Mouse (Mus musculus) pancreas, adult 10 weeks (tissue): Measurements from ENCODE around the gene Mcrip1. TPM values are rescaled to one million over a fixed set of nuclear protein-coding genes. Genes with fewer than 3 reads are reported as not detected.

Source experiments
- polyA plus RNA-seq: library from polyadenylated mRNA; stranded (reverse); fragments of 350-450 nt; fragmentation: Illumina TruSeq; extraction: RNeasy Lipid Tissue Mini Kit (QIAGEN cat#74804); gene quantifications from one replicate; pipeline ENCODE4 v1.2.3, GENCODE M21; 2015; ENCODE audit warnings: low read depth, low replicate concordance; ENCODE audit not compliant: insufficient read depth

Mcrip1 gene
- 27.1 TPM for polyA plus RNA-seq

DNA sequence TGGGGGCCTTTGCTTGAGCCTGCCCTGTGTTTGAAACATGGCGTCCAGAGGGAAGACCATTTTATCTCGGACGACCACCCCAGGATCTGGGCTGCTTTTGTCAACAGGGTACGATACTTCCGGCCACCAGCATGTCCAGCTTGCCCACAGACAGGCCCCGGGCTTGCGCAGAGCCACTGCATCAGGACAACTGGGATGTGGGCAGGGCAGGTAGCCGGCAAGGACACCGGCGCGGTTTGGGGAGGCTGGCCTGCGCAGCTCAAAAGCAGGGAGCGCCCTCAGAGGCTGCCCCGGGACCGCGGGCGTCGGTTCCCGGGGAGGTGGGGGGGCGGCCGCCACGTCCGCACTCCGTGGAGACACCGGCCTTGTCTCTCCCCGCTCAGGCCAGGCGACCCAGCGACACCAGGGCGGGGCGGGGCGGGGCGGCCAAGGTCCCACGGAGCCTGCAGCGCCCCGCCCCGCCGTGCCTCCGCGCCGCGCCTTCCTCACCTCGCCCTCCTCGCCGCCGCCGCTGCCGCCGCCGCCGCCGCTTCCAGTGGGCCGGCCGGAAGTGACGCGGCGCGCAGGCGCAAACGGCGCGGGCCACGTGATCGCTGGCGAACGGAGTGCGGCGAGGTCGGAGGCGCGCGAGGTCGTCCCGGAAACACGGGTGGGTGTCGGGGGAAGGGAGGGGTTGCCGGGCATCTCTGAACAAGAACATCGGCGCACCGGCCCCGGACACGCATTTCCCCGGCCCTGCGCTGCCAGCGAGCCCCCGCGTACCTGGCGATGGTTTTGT lies at the start of gene Mcrip1:
Gene Mcrip1, minus strand, starts transcription at position 560 of the 778 bp plus-strand sequence.

DNA sequence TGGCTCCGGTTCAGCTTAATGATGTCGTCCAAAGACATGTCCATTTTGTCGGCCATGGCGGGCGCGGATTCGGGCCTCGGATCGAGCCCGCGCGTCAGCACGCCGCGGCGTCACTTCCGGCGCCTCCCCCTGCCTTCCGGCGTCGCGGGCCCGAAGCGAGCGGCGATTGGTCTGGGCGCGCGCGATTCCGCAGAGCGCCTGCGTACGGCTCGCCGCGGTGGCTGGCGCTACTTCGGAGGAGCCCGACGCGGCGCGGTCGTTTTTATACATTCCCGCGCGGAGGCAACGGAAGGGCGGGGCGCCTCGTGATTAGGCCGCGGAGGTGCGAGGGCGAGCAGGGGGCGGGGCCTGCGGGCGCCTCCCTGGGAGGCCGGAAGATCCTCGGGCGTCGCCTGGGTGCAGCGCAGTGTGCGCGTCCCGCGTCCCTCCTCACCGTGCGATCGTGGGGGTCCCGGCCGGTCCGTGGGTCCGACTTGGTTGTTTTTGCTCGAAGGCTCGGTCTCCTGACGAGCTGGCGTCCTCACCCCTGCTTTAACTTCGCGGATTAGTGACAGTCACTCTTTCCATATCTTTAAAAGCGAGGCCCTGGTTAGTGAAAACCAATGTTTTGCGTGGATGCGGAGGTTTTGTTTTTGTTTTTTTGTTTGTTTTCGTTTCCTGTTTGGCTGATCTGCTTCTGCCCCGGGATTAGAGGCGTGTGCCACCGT lies 48.9 kb upstream of the Mcrip1 start, which contains the start of the genes Alyref and Anapc11:
Gene Alyref, minus strand, starts transcription at position 83 of the 707 bp plus-strand sequence.
Gene Anapc11, plus strand, starts transcription at position 139 of the 707 bp plus-strand sequence.

DNA sequence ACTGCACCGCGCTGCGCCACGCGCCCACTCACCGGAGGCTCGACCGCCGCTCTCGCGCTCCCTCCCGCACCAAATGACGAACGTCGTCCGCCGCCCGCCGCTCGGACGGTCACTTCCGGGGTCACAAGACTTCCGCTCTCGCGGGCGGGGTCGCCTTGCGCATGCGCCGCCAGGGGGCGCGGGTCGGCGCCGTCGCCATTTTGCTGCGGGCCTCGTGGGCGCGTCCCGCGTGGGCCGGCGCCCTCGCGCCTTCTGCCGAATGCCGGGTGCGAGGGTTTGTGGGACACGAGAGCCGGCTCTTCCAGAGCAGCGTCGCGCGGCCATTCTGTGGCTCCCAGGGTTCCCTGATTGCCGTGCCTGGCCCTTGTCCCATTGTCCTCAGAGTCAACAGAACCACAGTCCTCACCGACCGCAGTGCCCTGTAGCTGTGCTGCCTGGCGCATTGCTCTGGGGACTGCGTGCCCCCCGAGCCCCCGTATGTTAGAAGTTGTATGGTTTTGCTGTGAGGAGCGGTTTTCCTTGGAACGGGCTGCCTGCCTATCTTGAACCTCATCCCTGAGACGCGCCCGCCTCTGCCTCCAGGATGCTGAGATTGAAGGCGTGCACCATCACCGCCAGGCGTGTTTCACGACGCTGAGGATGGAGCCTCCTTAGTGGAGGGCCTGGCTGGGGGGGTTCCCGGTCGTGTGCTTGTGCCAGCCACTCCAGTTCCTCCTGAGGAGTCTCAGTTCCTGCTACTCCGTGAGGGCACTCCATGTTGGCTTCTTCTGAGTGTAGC lies 32.2 kb upstream of the Mcrip1 start, which contains the start of gene Arhgdia:
Gene Arhgdia, minus strand, starts transcription at position 135 of the 778 bp plus-strand sequence.

GRCm38 (mm10) chr11:120572752-120573584 lies 23.4 kb upstream of the Mcrip1 start, which contains the start of gene P4hb:
P4hb (minus strand) TSS chr11:120573253.

GRCm38 (mm10) chr11:120550810-120551440 lies 1.4 kb upstream of the Mcrip1 start, which contains the start of gene Ppp1r27:
Ppp1r27 (minus strand) TSS chr11:120551132.

GRCm38 (mm10) chr11:120530085-120530964 lies 19.2 kb downstream of the Mcrip1 start, which contains the start of gene Gcgr:
Gcgr (plus strand) TSS chr11:120530699.

Other genes with a start within 250 kb of the Mcrip1 start
- gene Actg1, start 201.2 kb downstream of the Mcrip1 start, polyA plus RNA-seq: 280 TPM
- gene Fscn2, start 188.2 kb downstream of the Mcrip1 start, polyA plus RNA-seq: not detected
- gene Faap100, start 171.0 kb downstream of the Mcrip1 start, polyA plus RNA-seq: 5.7 TPM
- gene Nploc4, start 112.0 kb downstream of the Mcrip1 start, polyA plus RNA-seq: 10.3 TPM
- not detected for gene Tspan10, start 107.1 kb downstream of the Mcrip1 start, polyA plus RNA-seq
- gene Pde6g, start 96.2 kb downstream of the Mcrip1 start, polyA plus RNA-seq: 1.3 TPM
- 2.7 TPM for gene Oxld1, start 91.7 kb downstream of the Mcrip1 start, polyA plus RNA-seq
- 10.5 TPM for gene Ccdc137, start 91.6 kb downstream of the Mcrip1 start, polyA plus RNA-seq
- gene Arl16, start 82.1 kb downstream of the Mcrip1 start, polyA plus RNA-seq: 5.2 TPM
- 19.4 TPM for gene Mrpl12, start 65.1 kb downstream of the Mcrip1 start, polyA plus RNA-seq
- gene Slc25a10, start 57.9 kb downstream of the Mcrip1 start, polyA plus RNA-seq: 11.5 TPM
- gene Gcgr, start 19.0 kb downstream of the Mcrip1 start, polyA plus RNA-seq: 2.1 TPM
- not detected for gene Ppp1r27, start 1.4 kb upstream of the Mcrip1 start, polyA plus RNA-seq
- 636 TPM for gene P4hb, start 23.5 kb upstream of the Mcrip1 start, polyA plus RNA-seq
- 79.0 TPM for gene Arhgdia, start 31.9 kb upstream of the Mcrip1 start, polyA plus RNA-seq
- 13.4 TPM for gene Alyref, start 48.6 kb upstream of the Mcrip1 start, polyA plus RNA-seq
- 11.9 TPM for gene Anapc11, start 48.7 kb upstream of the Mcrip1 start, polyA plus RNA-seq
- gene Npb, start 58.8 kb upstream of the Mcrip1 start, polyA plus RNA-seq: not detected
- 38.6 TPM for gene Pcyt2, start 68.2 kb upstream of the Mcrip1 start, polyA plus RNA-seq
- 19.3 TPM for gene Sirt7, start 75.5 kb upstream of the Mcrip1 start, polyA plus RNA-seq
- 11.0 TPM for gene Mafg, start 83.9 kb upstream of the Mcrip1 start, polyA plus RNA-seq
- 24.5 TPM for gene Pycr1, start 94.0 kb upstream of the Mcrip1 start, polyA plus RNA-seq
- 1.4 TPM for gene Myadml2, start 98.4 kb upstream of the Mcrip1 start, polyA plus RNA-seq
- 0.81 TPM for gene Notum, start 111.4 kb upstream of the Mcrip1 start, polyA plus RNA-seq
- gene Aspscr1, start 123.2 kb upstream of the Mcrip1 start, polyA plus RNA-seq: 29.7 TPM
- 30.4 TPM for gene Cenpx, start 164.0 kb upstream of the Mcrip1 start, polyA plus RNA-seq
- gene Lrrc45, start 164.2 kb upstream of the Mcrip1 start, polyA plus RNA-seq: 37.8 TPM
- 6.0 TPM for gene Rac3, start 171.7 kb upstream of the Mcrip1 start, polyA plus RNA-seq
- gene Dcxr, start 177.6 kb upstream of the Mcrip1 start, polyA plus RNA-seq: 12.0 TPM
- gene Cbr2, start 182.4 kb upstream of the Mcrip1 start, polyA plus RNA-seq: 26.0 TPM
- not detected for gene Hmga1b, start 213.1 kb upstream of the Mcrip1 start, polyA plus RNA-seq
- 22.7 TPM for gene Rfng, start 234.5 kb upstream of the Mcrip1 start, polyA plus RNA-seq
- gene Gps1, start 234.5 kb upstream of the Mcrip1 start, polyA plus RNA-seq: 35.2 TPM
- 25.3 TPM for gene Dus1l, start 246.7 kb upstream of the Mcrip1 start, polyA plus RNA-seq